Mouse (Mus musculus) heart, embryonic 13.5 days (tissue): ENCODE results near the gene Nkain4. TPM values are rescaled to one million over a fixed set of nuclear protein-coding genes. Genes with fewer than 3 reads are reported as not detected.
A peak's percentile ranks its signal among the peaks of the same experiment; 100 is the strongest.

Experiments
- ATAC-seq: fragments of 200-750 bp; cut with Nextera tagmentation; 2 replicates; pipeline ENCODE4 v1.8.0; 2017; ENCODE audit warnings: moderate TSS enrichment; ENCODE audit not compliant: insufficient number of reproducible peaks, low FRiP score, low TSS enrichment; ENCODE audit errors: extremely low read depth
- H3K27ac ChIP-seq: fragments of 300-500 bp; sonication (generic); replicated peaks from 2 replicates; pipeline ENCODE4 v1.5.1; 2015; ENCODE audit warnings: moderate library complexity, mild to moderate bottlenecking, inconsistent platforms
- H3K27me3 ChIP-seq: fragments of 300-500 bp; sonication (generic); replicated peaks from 2 replicates; pipeline ENCODE4 v1.6.1; 2015; ENCODE audit warnings: mild to moderate bottlenecking, inconsistent platforms
- H3K36me3 ChIP-seq: fragments of 300-500 bp; sonication (generic); 2 replicates; pipeline ENCODE4 v1.6.1; 2015; ENCODE audit warnings: mild to moderate bottlenecking, inconsistent platforms
- H3K4me1 ChIP-seq: fragments of 300-500 bp; sonication (generic); 2 replicates; pipeline ENCODE4 v1.6.1; 2015; ENCODE audit warnings: inconsistent platforms
- H3K4me2 ChIP-seq: fragments of 300-500 bp; sonication (generic); 2 replicates; pipeline ENCODE4 v1.6.1; 2015; ENCODE audit warnings: inconsistent platforms, mild to moderate bottlenecking, moderate library complexity
- H3K4me3 ChIP-seq: fragments of 300-500 bp; sonication (generic); 2 replicates; pipeline ENCODE4 v1.5.1; 2015; ENCODE audit warnings: moderate library complexity, mild to moderate bottlenecking, inconsistent platforms
- H3K9ac ChIP-seq: fragments of 300-500 bp; sonication (generic); 2 replicates; pipeline ENCODE4 v1.6.1; 2015; ENCODE audit warnings: inconsistent platforms, mild to moderate bottlenecking, moderate library complexity
- H3K9me3 ChIP-seq: fragments of 300-500 bp; sonication (generic); 2 replicates; pipeline ENCODE4 v1.6.1; 2016; ENCODE audit warnings: inconsistent platforms
- WGBS: fragments of 180-500 bp; shearing (Covaris S2); methylation state at CpG from one replicate; pipeline ENCODE4 v1.1.7; 2015; ENCODE audit warnings: mixed read lengths; 5-methylcytosine and 5-hydroxymethylcytosine counted together
- polyA plus RNA-seq: library from polyadenylated mRNA; unstranded; fragments of >200 nt; fragmentation: Nextera tagmentation; extraction: Ambion mirVana; gene quantifications from 2 replicates; pipeline ENCODE4 v1.2.1, GENCODE M21; 2015

Nkain4 gene
- 47.3 and 49.3 TPM in 2 replicates for polyA plus RNA-seq

GRCm38 (mm10) chr2:180954061-180955047 lies at the start of gene Nkain4:
TSS of gene Nkain4 (minus strand) at chr2:180954699.
- ATAC-seq, result peak; percentile 63
- H3K9ac ChIP-seq, result peak within 1 kb of the TSS; percentile 82
- under 1% methylated on average over 52 of the region's 52 CpGs for WGBS

GRCm38 (mm10) chr2:180996905-180997304 lies 42.4 kb upstream of the Nkain4 start:
- Histone ChIP-seq H3K4me3 (no peak overlapping the region), H3K4me2 (no peak overlapping the region), H3K4me1 (no peaks in the 10 kb centered on the region), H3K9me3 (no peaks in the 10 kb centered on the region), H3K36me3 (no peaks in the 10 kb centered on the region), H3K27me3 (peaks cover 64% of the 10 kb centered on the region), H3K9ac (no peak overlapping the region), H3K27ac (no peak overlapping the region)
- 56% methylated on average over 3 of the region's 3 CpGs for WGBS
- ATAC-seq, result no peak

More at GRCm38 (mm10) chr2:180954061-180955047, at the start of gene Nkain4:
- Histone ChIP-seq H3K27me3 (peaks cover 58% of the 10 kb centered on the region), H3K4me2 (peak within 1 kb of the TSS; percentile 91), H3K36me3 (no peaks in the 10 kb centered on the region), H3K27ac (peak within 1 kb of the TSS; percentile 79), H3K9me3 (no peaks in the 10 kb centered on the region), H3K4me3 (peak within 1 kb of the TSS; percentile 69), H3K4me1 (peaks cover 44% of the 10 kb centered on the region)

DNA sequence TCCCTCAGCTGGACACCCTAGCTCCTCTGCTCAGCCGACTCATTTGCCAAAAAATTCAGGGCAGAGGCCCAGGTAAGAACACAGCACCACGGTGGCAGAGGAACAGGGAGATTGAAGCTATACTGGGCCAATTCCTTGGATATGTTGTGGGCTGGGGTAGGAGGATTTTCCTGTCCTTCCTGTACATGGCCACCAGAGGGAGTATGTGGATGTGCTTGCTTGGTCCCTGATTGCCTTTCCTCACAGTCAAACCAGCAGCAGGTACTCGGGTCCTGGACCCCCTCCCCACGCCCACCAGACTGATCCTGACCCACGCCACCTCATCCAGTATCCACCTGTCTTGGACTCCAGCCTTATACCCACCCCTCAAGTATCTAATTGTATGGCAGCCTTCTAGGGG lies 41.9 kb upstream of the Nkain4 start:
- Histone ChIP-seq H3K27ac (no peak overlapping the region), H3K4me2 (no peak overlapping the region), H3K4me1 (no peaks in the 10 kb centered on the region), H3K9ac (no peak overlapping the region), H3K36me3 (no peaks in the 10 kb centered on the region), H3K9me3 (no peaks in the 10 kb centered on the region), H3K4me3 (no peak overlapping the region), H3K27me3 (peaks cover 59% of the 10 kb centered on the region)
- WGBS, result 17% methylated on average over 5 of the region's 5 CpGs
- no peak for ATAC-seq

- Histone ChIP-seq H3K4me3 (no peak overlapping the region), H3K27ac (no peak overlapping the region), H3K4me2 (no peak overlapping the region), H3K27me3 (peaks cover 52% of the 10 kb centered on the region), H3K4me1 (no peaks in the 10 kb centered on the region), H3K9ac (no peak overlapping the region), H3K36me3 (no peaks in the 10 kb centered on the region), H3K9me3 (no peaks in the 10 kb centered on the region)
- 66% methylated on average over 4 of the region's 4 CpGs for WGBS
- no peak for ATAC-seq
These were observed 41.0 kb upstream of the Nkain4 start for GRCm38 (mm10) chr2:180995457-180995856.

GRCm38 (mm10) chr2:180994360-180994759 lies 39.9 kb upstream of the Nkain4 start:
- 62% methylated on average over 2 of the region's 2 CpGs for WGBS
- no peaks in the 10 kb centered on the region for H3K36me3 ChIP-seq
- H3K4me2 ChIP-seq, result no peak overlapping the region
- no peaks in the 10 kb centered on the region for H3K9me3 ChIP-seq
- no peak overlapping the region for H3K27ac ChIP-seq
- ATAC-seq, result no peak
- H3K4me3 ChIP-seq, result no peak overlapping the region
- H3K4me1 ChIP-seq, result no peaks in the 10 kb centered on the region
- peaks cover 42% of the 10 kb centered on the region for H3K27me3 ChIP-seq
- H3K9ac ChIP-seq, result no peak overlapping the region

DNA sequence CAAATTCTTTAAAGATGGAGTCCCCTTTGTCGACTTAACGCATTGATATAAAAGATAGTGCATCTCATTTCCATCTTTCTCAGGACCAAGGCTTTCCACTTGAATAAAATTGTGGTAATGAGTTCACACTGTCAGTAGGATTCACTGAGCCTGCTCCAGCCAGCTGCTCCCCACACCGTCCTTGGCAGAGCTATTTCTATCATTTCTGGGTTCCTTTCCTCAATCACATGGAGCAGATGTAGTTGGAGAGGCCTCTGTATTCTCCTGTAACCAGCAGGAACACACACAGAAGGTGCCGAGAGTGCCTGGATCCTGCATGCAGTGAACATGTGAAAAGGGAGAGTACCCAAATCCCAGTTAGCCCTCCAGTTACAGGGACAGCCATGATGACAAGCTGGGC lies 35.8 kb upstream of the Nkain4 start:
- no peak overlapping the region for H3K9ac ChIP-seq
- H3K27ac ChIP-seq, result no peak overlapping the region
- peaks cover 23% of the 10 kb centered on the region for H3K4me1 ChIP-seq
- no peaks in the 10 kb centered on the region for H3K9me3 ChIP-seq
- H3K27me3 ChIP-seq, result peaks cover 13% of the 10 kb centered on the region
- H3K4me3 ChIP-seq, result no peak overlapping the region
- no peak for ATAC-seq
- WGBS, result 70% methylated on average over 4 of the region's 4 CpGs
- no peaks in the 10 kb centered on the region for H3K36me3 ChIP-seq
- H3K4me2 ChIP-seq, result no peak overlapping the region

DNA sequence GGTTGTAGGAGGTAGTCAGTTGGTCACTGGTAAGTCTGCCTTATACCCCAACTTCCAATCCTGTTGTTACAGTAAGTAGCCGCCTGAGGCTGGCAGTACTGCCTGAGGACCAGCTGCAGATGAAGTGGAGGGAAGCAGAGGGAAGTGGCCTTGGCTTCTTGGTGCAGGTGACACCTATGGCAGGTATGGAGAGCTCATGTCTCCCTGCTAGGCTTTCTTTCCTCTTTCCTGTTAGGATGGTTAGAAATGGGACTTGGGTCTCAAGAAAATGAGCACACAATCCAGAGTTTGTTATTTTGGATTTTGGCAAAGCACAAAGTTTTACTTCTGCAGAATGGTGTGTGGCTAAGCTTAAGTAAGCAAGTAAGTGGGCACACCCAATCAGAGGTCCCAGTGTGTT lies 34.4 kb upstream of the Nkain4 start:
- no peak overlapping the region for H3K4me2 ChIP-seq
- WGBS, result 68% methylated on average over 1 of the region's 1 CpGs
- no peak for ATAC-seq
- no peak overlapping the region for H3K9ac ChIP-seq
- peaks cover 6% of the 10 kb centered on the region for H3K36me3 ChIP-seq
- no peaks in the 10 kb centered on the region for H3K9me3 ChIP-seq
- no peaks in the 10 kb centered on the region; the same call in 1 of the 2 replicates for H3K27me3 ChIP-seq
- peaks cover 23% of the 10 kb centered on the region for H3K4me1 ChIP-seq
- no peak overlapping the region for H3K4me3 ChIP-seq
- H3K27ac ChIP-seq, result no peak overlapping the region

DNA sequence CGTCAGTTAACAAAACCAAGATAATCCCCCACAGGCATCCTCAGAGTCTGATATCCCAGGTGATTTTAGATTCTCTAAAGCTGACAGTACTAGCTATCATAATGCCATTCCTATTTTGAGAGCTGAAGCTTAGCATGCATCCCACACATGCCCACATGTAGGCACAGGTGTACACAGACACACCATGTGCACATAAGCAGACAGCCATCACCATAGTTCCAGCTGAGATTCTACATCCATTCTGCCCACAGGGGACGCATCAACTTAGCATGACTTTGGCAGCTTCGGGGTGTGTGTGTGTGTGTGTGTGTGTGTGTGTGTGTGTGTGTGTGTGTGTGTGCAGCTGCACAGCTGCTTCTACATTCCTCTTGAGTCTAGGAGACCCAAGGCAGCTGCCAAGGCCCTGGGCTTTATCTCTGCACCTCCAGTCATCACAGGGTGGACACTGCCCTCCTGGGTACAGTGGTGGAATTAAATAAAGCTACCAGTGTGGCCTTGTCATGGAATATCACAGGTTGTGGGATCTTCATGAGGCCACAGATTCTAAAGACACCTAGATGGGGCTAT lies 33.9 kb upstream of the Nkain4 start:
- no peaks in the 10 kb centered on the region for H3K9me3 ChIP-seq
- no peak overlapping the region for H3K4me2 ChIP-seq
- H3K36me3 ChIP-seq, result peaks cover 12% of the 10 kb centered on the region
- WGBS, result 70% methylated on average over 3 of the region's 3 CpGs
- no peaks in the 10 kb centered on the region; the same call in 1 of the 2 replicates for H3K27me3 ChIP-seq
- no peak for ATAC-seq
- no peak overlapping the region for H3K4me3 ChIP-seq
- H3K27ac ChIP-seq, result no peak overlapping the region
- peaks cover 23% of the 10 kb centered on the region for H3K4me1 ChIP-seq
- no peak overlapping the region for H3K9ac ChIP-seq

GRCm38 (mm10) chr2:180987432-180988030 lies 33.0 kb upstream of the Nkain4 start:
- Histone ChIP-seq H3K4me2 (no peak overlapping the region), H3K9me3 (no peaks in the 10 kb centered on the region), H3K9ac (0 out of 2 replicates have a peak overlapping the region, but pooled peaks have one; percentile 25), H3K4me3 (no peak overlapping the region), H3K27ac (no peak overlapping the region; the same call in 1 of the 2 replicates), H3K4me1 (peaks cover 23% of the 10 kb centered on the region), H3K27me3 (no peaks in the 10 kb centered on the region), H3K36me3 (peaks cover 21% of the 10 kb centered on the region)
- WGBS, result 23% methylated on average over 5 of the region's 5 CpGs
- ATAC-seq, result no peak

GRCm38 (mm10) chr2:180987001-180987400 lies 32.5 kb upstream of the Nkain4 start:
- Histone ChIP-seq H3K4me2 (no peak overlapping the region), H3K4me1 (peaks cover 23% of the 10 kb centered on the region), H3K27me3 (no peaks in the 10 kb centered on the region), H3K27ac (no peak overlapping the region; the same call in 1 of the 2 replicates), H3K9ac (0 out of 2 replicates have a peak overlapping the region, but pooled peaks have one; percentile 25), H3K4me3 (no peak overlapping the region), H3K9me3 (no peaks in the 10 kb centered on the region), H3K36me3 (peaks cover 26% of the 10 kb centered on the region)
- ATAC-seq, result no peak
- WGBS, result 71% methylated on average over 1 of the region's 1 CpGs

DNA sequence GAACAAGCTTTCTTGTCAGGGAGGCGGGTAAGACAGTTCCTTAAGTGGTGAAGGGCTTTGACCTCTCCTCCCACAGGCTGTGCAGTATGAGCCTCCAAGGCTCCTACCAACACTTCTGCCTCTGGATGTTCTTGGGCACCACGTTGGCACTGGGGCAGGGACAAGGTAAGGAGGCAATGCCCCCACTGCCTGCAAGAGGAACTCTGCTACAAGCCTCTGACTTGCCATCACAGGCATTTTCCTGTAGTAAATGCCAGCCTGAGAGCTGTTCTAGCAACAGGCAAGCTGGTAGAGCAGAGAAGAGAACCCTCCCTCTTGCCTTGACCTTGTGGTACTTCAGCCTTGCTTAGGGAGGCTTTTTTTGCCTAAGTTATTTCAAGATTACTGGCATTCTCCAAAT lies 31.9 kb upstream of the Nkain4 start, which contains the start of gene Col20a1:
Gene Col20a1 (plus strand): TSS at position 87 of the 400 bp plus-strand sequence.
- WGBS, result 56% methylated on average over 2 of the region's 2 CpGs
- Histone ChIP-seq H3K4me1 (peaks cover 23% of the 10 kb centered on the region), H3K27me3 (no peaks in the 10 kb centered on the region)

More for the DNA sequence above, 31.9 kb upstream of the Nkain4 start, which contains the start of gene Col20a1:
- ATAC-seq, result no peak
- Histone ChIP-seq H3K9me3 (no peaks in the 10 kb centered on the region), H3K4me2 (no peak within 1 kb of the TSS), H3K36me3 (peaks cover 31% of the 10 kb centered on the region), H3K4me3 (no peak within 1 kb of the TSS), H3K27ac (no peak within 1 kb of the TSS; the same call in 1 of the 2 replicates), H3K9ac (0 out of 2 replicates have a peak within 1 kb of the TSS, but pooled peaks have one; percentile 25)
